In the genomic region with DNA sequence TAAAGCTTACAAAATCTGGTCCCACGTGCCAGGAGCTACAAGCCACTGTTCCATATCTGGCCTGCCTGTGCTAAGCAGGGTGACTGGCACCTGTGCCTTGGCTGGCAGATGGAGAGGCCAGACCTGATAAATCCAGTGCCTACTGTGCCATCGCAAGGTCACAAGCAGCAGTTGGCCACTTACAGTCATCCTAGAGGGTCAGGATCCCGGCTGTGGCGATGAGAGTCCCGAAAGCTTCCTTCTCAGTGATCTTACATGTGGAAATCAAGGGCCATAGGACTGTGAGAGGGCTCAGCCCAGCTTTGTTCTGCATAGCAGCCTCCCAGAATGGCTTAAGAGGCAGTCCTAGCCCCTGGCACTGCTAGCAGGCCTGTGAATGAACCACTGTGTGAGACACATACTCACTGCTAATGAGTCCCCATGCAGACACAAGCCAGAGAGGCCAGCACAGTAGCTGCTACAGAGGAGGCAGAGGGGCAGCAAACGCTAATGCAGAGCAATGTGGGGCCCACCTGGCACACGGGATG, we compare ENCODE assay signal across 8 mouse cellular contexts. TPM values are rescaled to one million over a fixed set of nuclear protein-coding genes. Genes with fewer than 3 reads are reported as not detected.
DNase-seq lines count a peak whose midpoint lies in the region; ATAC-seq and TF ChIP-seq lines count a peak whose summit lies in the region.

No protein-coding gene starts in this region.

- H3K4me1 ChIP-seq in embryonic facial prominence, embryonic 10.5 days: peaks cover 6% of the 10 kb centered on the region; the same call in 1 of the 2 replicates
- H3K4me1 ChIP-seq in hindbrain, embryonic 16.5 days (ENCODE audit: control insufficient read depth, insufficient read depth, low read depth, low read length): peaks cover 7% of the 10 kb centered on the region
- H3K4me1 ChIP-seq in midbrain, postnatal 0 days (ENCODE audit: insufficient read depth, low read length): no peaks in the 10 kb centered on the region

- WGBS in embryonic facial prominence, embryonic 10.5 days: 85% methylated on average over 7 of the region's 7 CpGs
- WGBS in hindbrain, embryonic 16.5 days: 63% methylated on average over 7 of the region's 7 CpGs
- WGBS in midbrain, postnatal 0 days: 63% methylated on average over 7 of the region's 7 CpGs

- H3K36me3 ChIP-seq in embryonic facial prominence, embryonic 10.5 days (replicated peaks): peaks cover 56% of the 10 kb centered on the region
- no peaks in the 10 kb centered on the region for H3K36me3 ChIP-seq in hindbrain, embryonic 16.5 days (ENCODE audit: control insufficient read depth, insufficient read depth, low read length)
- H3K36me3 ChIP-seq in midbrain, postnatal 0 days (ENCODE audit: insufficient read depth, low read length): no peaks in the 10 kb centered on the region

- no peaks in the 10 kb centered on the region for H3K27me3 ChIP-seq in embryonic facial prominence, embryonic 10.5 days (replicated peaks; ENCODE audit: low read depth, poor library complexity, severe bottlenecking)
- no peaks in the 10 kb centered on the region for H3K27me3 ChIP-seq in hindbrain, embryonic 16.5 days (replicated peaks; ENCODE audit: control insufficient read depth, insufficient read depth, low read length)
- H3K27me3 ChIP-seq in midbrain, postnatal 0 days (ENCODE audit: insufficient read depth, low read length): no peaks in the 10 kb centered on the region

- intact Hi-C loops in gastrocnemius, postnatal 14 days (cut with DNase I; ENCODE audit: low total_unique reads): no loop called here

- no peaks in the 10 kb centered on the region for H3K9me3 ChIP-seq in embryonic facial prominence, embryonic 10.5 days
- no peaks in the 10 kb centered on the region for H3K9me3 ChIP-seq in hindbrain, embryonic 16.5 days (ENCODE audit: control insufficient read depth, low read length)
- no peaks in the 10 kb centered on the region for H3K9me3 ChIP-seq in midbrain, postnatal 0 days (ENCODE audit: low read length)

- no peak for TF ChIP-seq CTCF in midbrain, postnatal 0 days (IDR thresholded peaks at IDR 0.05)

- peak overlapping the region; percentile 13; the same call in 1 of the 2 replicates for H3K4me2 ChIP-seq in hindbrain, embryonic 16.5 days (ENCODE audit: low read length)
- peak overlapping the region; percentile 25; the same call in 1 of the 2 replicates for H3K4me2 ChIP-seq in midbrain, postnatal 0 days (ENCODE audit: low read depth, low read length, poor library complexity, severe bottlenecking)

- 0 out of 2 replicates have a peak overlapping the region, but pooled peaks have one; percentile 32 for H3K9ac ChIP-seq in hindbrain, embryonic 16.5 days (ENCODE audit: low read depth, low read length)
- no peak overlapping the region for H3K9ac ChIP-seq in midbrain, postnatal 0 days (replicated peaks; ENCODE audit: low read length, poor library complexity, severe bottlenecking)

- H3K4me3 ChIP-seq in embryonic facial prominence, embryonic 10.5 days: no peak overlapping the region
- H3K4me3 ChIP-seq in hindbrain, embryonic 16.5 days (ENCODE audit: low read length): no peak overlapping the region
- H3K4me3 ChIP-seq in midbrain, postnatal 0 days (ENCODE audit: low read depth, low read length): no peak overlapping the region

- peak; percentile 19 for DNase-seq in gastrocnemius, postnatal 14 days
- DNase-seq in gastrocnemius, postnatal 4 days (ENCODE audit: low spot score in 2 of 2): no peak
- no peak for DNase-seq in embryonic facial prominence, embryonic 10.5 days (ENCODE audit: low spot score)
- DNase-seq in midbrain, postnatal 0 days (ENCODE audit: low spot score): peak; percentile 80
- DNase-seq in kidney, postnatal 14 days: no peak
- DNase-seq in kidney, postnatal 4 days: no peak
- DNase-seq in spleen, adult 18-20 months: no peak

- H3K27ac ChIP-seq in embryonic facial prominence, embryonic 10.5 days (replicated peaks): 0 out of 2 replicates have a peak overlapping the region, but pooled peaks have one; percentile 30
- H3K27ac ChIP-seq in hindbrain, embryonic 16.5 days (ENCODE audit: low read depth, low read length): peak overlapping the region; percentile 74
- peak overlapping the region; percentile 72 for H3K27ac ChIP-seq in midbrain, postnatal 0 days (ENCODE audit: low read depth, low read length)

- peak; percentile 93 for ATAC-seq in hindbrain, embryonic 16.5 days
- ATAC-seq in midbrain, postnatal 0 days (ENCODE audit: low FRiP score): peak; percentile 87

RNA-seq across cellular contexts. Expression of gene Cdh11, which starts 46.4 kb away (rescaled TPM):
- total RNA-seq in gastrocnemius, postnatal 14 days (2021): 10 to 100 TPM in 1 of 2 experiments, 1 to 10 TPM in 1; 7.8 to 11.5 TPM
- 10 to 100 TPM; 35.6 to 37.6 TPM for total RNA-seq in gastrocnemius, postnatal 4 days (2021)
- 82.9 and 103 TPM in 2 replicates for polyA plus RNA-seq in embryonic facial prominence, embryonic 10.5 days (2016; fragmentation: Nextera tagmentation; extraction: Ambion mirVana)
- polyA plus RNA-seq in hindbrain, embryonic 16.5 days (2015; fragmentation: Nextera tagmentation; extraction: Ambion mirVana): 37.9 and 45.3 TPM in 2 replicates
- total RNA-seq in midbrain, postnatal 0 days (2014; rRNA removed): 48.2 and 68.6 TPM in 2 replicates
- polyA plus RNA-seq in midbrain, postnatal 0 days (2015; fragmentation: Nextera tagmentation; extraction: Ambion mirVana): 22.9 and 23.3 TPM in 2 replicates

Comparison
In these comparisons a context has a peak if more than half of its experiments do, and no peak if none do; other contexts are left out.
1. DNase-seq: peak in gastrocnemius, postnatal 14 days (single experiment) and midbrain, postnatal 0 days (single experiment); none in gastrocnemius, postnatal 4 days (0 of 2), embryonic facial prominence, embryonic 10.5 days (single experiment), kidney, postnatal 14 days (single experiment), kidney, postnatal 4 days (0 of 2) and spleen, adult 18-20 months (0 of 2).
2. Peak in every context shown above with its lines, with median percentiles within 50 percentile points of each other: H3K27ac ChIP-seq.